Mouse (Mus musculus) forebrain, embryonic 11.5 days (tissue): ENCODE data around the gene Ptms. TPM values are rescaled to one million over a fixed set of nuclear protein-coding genes. Genes with fewer than 3 reads are reported as not detected.

ENCODE experiments used
- ATAC-seq: fragments of 200-750 bp; cut with Nextera tagmentation; replicated peaks from 2 replicates; pipeline ENCODE4 v1.8.0; 2017; ENCODE audit warnings: moderate TSS enrichment; ENCODE audit not compliant: low FRiP score
- DNase-seq: peaks from one replicate; pipeline ENCODE4 v3.0.0-alpha.2; 2017; ENCODE audit warnings: low spot score
- H3K27ac ChIP-seq: fragments of 300-500 bp; sonication (generic); 2 replicates; pipeline ENCODE4 v1.5.1; 2014; ENCODE audit warnings: low read depth, low read length
- H3K27me3 ChIP-seq: fragments of 300-500 bp; sonication (generic); 2 replicates; pipeline ENCODE4 v1.6.1; 2014; ENCODE audit warnings: mild to moderate bottlenecking, low read length, mixed read lengths; ENCODE audit not compliant: control insufficient read depth, insufficient read depth
- H3K36me3 ChIP-seq: fragments of 300-500 bp; sonication (generic); 2 replicates; pipeline ENCODE4 v1.6.1; 2014; ENCODE audit warnings: mild to moderate bottlenecking, low read length, moderate library complexity, mixed read lengths; ENCODE audit not compliant: control insufficient read depth, insufficient read depth
- H3K4me1 ChIP-seq: fragments of 300-500 bp; sonication (generic); replicated peaks from 2 replicates; pipeline ENCODE4 v1.6.1; 2014; ENCODE audit warnings: low read length, mixed read lengths; ENCODE audit not compliant: control insufficient read depth, insufficient read depth
- H3K4me2 ChIP-seq: fragments of 300-500 bp; sonication (generic); 2 replicates; pipeline ENCODE4 v1.6.1; 2014; ENCODE audit warnings: low read depth, mild to moderate bottlenecking, low read length, moderate library complexity, mixed read lengths; ENCODE audit not compliant: severe bottlenecking
- H3K4me3 ChIP-seq: fragments of 300-500 bp; sonication (generic); 2 replicates; pipeline ENCODE4 v1.5.1; 2014; ENCODE audit warnings: low read depth, low read length
- H3K9ac ChIP-seq: fragments of 300-500 bp; sonication (generic); 2 replicates; pipeline ENCODE4 v1.6.1; 2014; ENCODE audit warnings: low read length
- H3K9me3 ChIP-seq: fragments of 300-500 bp; sonication (generic); 2 replicates; pipeline ENCODE4 v1.6.1; 2016; ENCODE audit warnings: low read length, mixed read lengths; ENCODE audit not compliant: control insufficient read depth
- WGBS: fragments of 180-500 bp; shearing (Covaris S2); extraction: QIAGEN DNeasy Blood & Tissue Kit; methylation state at CpG from one replicate; pipeline ENCODE4 v1.1.7; 2014; 5-methylcytosine and 5-hydroxymethylcytosine counted together
- polyA plus RNA-seq: library from polyadenylated mRNA; unstranded; fragments of >200 nt; fragmentation: Nextera tagmentation; extraction: Ambion mirVana; gene quantifications from 2 replicates; pipeline ENCODE4 v1.2.1, GENCODE M21; 2014

The Ptms gene
- polyA plus RNA-seq, 1 experiment from 2014 or later, result 369 TPM

- Histone ChIP-seq H3K27me3 (no peaks in the 10 kb centered on the region), H3K4me3 (peak overlapping the region; percentile 4; the same call in 1 of the 2 replicates), H3K9me3 (no peaks in the 10 kb centered on the region), H3K36me3 (no peaks in the 10 kb centered on the region), H3K4me1 (peaks cover 22% of the 10 kb centered on the region), H3K27ac (peak overlapping the region; percentile 99), H3K4me2 (peak overlapping the region; percentile 25; the same call in 1 of the 2 replicates), H3K9ac (peak overlapping the region; percentile 54)
- DNase-seq, result peak; percentile 45
- ATAC-seq, result no peak
- 26% methylated on average over 9 of the region's 9 CpGs for WGBS
Observed at GRCm38 (mm10) chr6:124920318-124921085, 599 bp upstream of the Ptms start.

- H3K4me3 ChIP-seq, result peak overlapping the region; percentile 96; the same call in 1 of the 2 replicates
- H3K9ac ChIP-seq, result peak overlapping the region; percentile 98
- DNase-seq, result no peak
- H3K27ac ChIP-seq, result peak overlapping the region; percentile 99
- H3K4me2 ChIP-seq, result peak overlapping the region; percentile 58
- peaks cover 32% of the 10 kb centered on the region for H3K4me1 ChIP-seq
- no peaks in the 10 kb centered on the region for H3K9me3 ChIP-seq
- H3K36me3 ChIP-seq, result peaks cover 4% of the 10 kb centered on the region; the same call in 1 of the 2 replicates
- no peaks in the 10 kb centered on the region for H3K27me3 ChIP-seq
- 16% methylated on average over 14 of the region's 14 CpGs for WGBS
- ATAC-seq, result no peak
Observed at GRCm38 (mm10) chr6:124918890-124919627, 844 bp downstream of the Ptms start.

GRCm38 (mm10) chr6:124918331-124918690 is 1.6 kb downstream of the Ptms start:
- Histone ChIP-seq H3K4me3 (peak overlapping the region; percentile 96), H3K27ac (peak overlapping the region; percentile 99), H3K9ac (peak overlapping the region; percentile 98), H3K9me3 (no peaks in the 10 kb centered on the region), H3K36me3 (peaks cover 8% of the 10 kb centered on the region; the same call in 1 of the 2 replicates), H3K4me2 (peak overlapping the region; percentile 58), H3K4me1 (peaks cover 32% of the 10 kb centered on the region), H3K27me3 (no peaks in the 10 kb centered on the region)
- DNase-seq (no peak), ATAC-seq (no peak)
- WGBS, result 6% methylated on average over 7 of the region's 7 CpGs

GRCm38 (mm10) chr6:124917518-124918330 is 2.2 kb downstream of the Ptms start:
- ATAC-seq, result peak; percentile 75
- Histone ChIP-seq H3K4me2 (peak overlapping the region; percentile 58), H3K36me3 (peaks cover 8% of the 10 kb centered on the region; the same call in 1 of the 2 replicates), H3K4me1 (peaks cover 32% of the 10 kb centered on the region), H3K9me3 (no peaks in the 10 kb centered on the region), H3K4me3 (peak overlapping the region; percentile 96), H3K9ac (peak overlapping the region; percentile 98), H3K27ac (peak overlapping the region; percentile 99), H3K27me3 (no peaks in the 10 kb centered on the region)
- DNase-seq, result peak; percentile 96
- under 1% methylated on average over 62 of the region's 89 CpGs for WGBS

GRCm38 (mm10) chr6:124916695-124917517 is 3.0 kb downstream of the Ptms start:
- Histone ChIP-seq H3K27ac (peak overlapping the region; percentile 99), H3K9ac (peak overlapping the region; percentile 98), H3K4me3 (peak overlapping the region; percentile 96), H3K4me2 (peak overlapping the region; percentile 99), H3K9me3 (no peaks in the 10 kb centered on the region), H3K36me3 (peaks cover 8% of the 10 kb centered on the region; the same call in 1 of the 2 replicates), H3K27me3 (no peaks in the 10 kb centered on the region), H3K4me1 (peaks cover 32% of the 10 kb centered on the region)
- WGBS, result under 1% methylated on average over 57 of the region's 67 CpGs
- DNase-seq (peak; percentile 94), ATAC-seq (peak; percentile 67)

- Histone ChIP-seq H3K4me2 (peak overlapping the region; percentile 99), H3K9me3 (no peaks in the 10 kb centered on the region), H3K9ac (peak overlapping the region; percentile 98), H3K36me3 (peaks cover 8% of the 10 kb centered on the region; the same call in 1 of the 2 replicates), H3K27me3 (no peaks in the 10 kb centered on the region), H3K4me3 (peak overlapping the region; percentile 96), H3K27ac (peak overlapping the region; percentile 99), H3K4me1 (peaks cover 30% of the 10 kb centered on the region)
- WGBS, result 3% methylated on average over 12 of the region's 12 CpGs
- DNase-seq, result peak; percentile 71
- ATAC-seq, result no peak
Observed at GRCm38 (mm10) chr6:124915942-124916694, 3.8 kb downstream of the Ptms start.

- peak overlapping the region; percentile 96 for H3K4me3 ChIP-seq
- peaks cover 4% of the 10 kb centered on the region for H3K27me3 ChIP-seq
- ATAC-seq, result no peak
- peaks cover 29% of the 10 kb centered on the region for H3K4me1 ChIP-seq
- H3K9ac ChIP-seq, result peak overlapping the region; percentile 98
- WGBS, result 3% methylated on average over 22 of the region's 22 CpGs
- H3K36me3 ChIP-seq, result peaks cover 8% of the 10 kb centered on the region; the same call in 1 of the 2 replicates
- H3K4me2 ChIP-seq, result peak overlapping the region; percentile 99
- DNase-seq, result peak; percentile 67
- no peaks in the 10 kb centered on the region for H3K9me3 ChIP-seq
- peak overlapping the region; percentile 99 for H3K27ac ChIP-seq
Observed at GRCm38 (mm10) chr6:124915160-124915941, 4.6 kb downstream of the Ptms start.
